Mouse (Mus musculus): ENCODE measurements around the gene Zfp169.

DNA sequence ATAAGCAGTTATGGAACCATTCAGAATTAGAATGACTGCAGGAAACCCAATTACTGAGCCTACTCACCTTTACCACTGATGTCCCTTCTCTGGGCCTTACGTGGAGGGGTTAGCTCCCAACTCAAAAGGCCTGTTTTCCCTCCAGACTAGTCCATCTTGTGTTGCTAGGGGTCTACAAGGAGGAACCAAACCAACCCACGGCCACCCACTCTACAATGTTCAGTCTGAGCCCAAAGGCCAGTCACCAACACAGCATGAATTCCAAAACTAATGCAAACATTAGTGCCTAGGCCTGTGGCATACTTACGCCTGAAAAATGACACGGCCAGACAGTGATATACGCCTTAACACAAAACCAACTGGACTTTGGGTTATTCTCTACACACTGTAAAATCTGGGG, 20.2 kb upstream of the Zfp169 start:
- no peak for TF ChIP-seq USF2 (IDR thresholded peaks at IDR 0.05; ENCODE audit: borderline replicate concordance in 1 of 2, insufficient read depth in 1 of 2, low read depth in 1 of 2, low read length in 2 of 2)
- TF ChIP-seq MAFK (IDR thresholded peaks at IDR 0.05; ENCODE audit: borderline replicate concordance, low read depth, low read length) = no peak
- no peak; a peak in 1 of 4 replicates for TF ChIP-seq POLR2A (IDR thresholded peaks at IDR 0.05; ENCODE audit: control insufficient read depth in 1 of 2, insufficient read depth in 1 of 2, low read depth in 1 of 2, low read length in 2 of 2, poor library complexity in 1 of 2)
- no peak for TF ChIP-seq MYC (IDR thresholded peaks at IDR 0.05; ENCODE audit: low read depth, low read length)
- TF ChIP-seq SIN3A (IDR thresholded peaks at IDR 0.05; ENCODE audit: low read length) = no peak
- no peak for TF ChIP-seq GATA1 (IDR thresholded peaks at IDR 0.05; ENCODE audit: low read depth, low read length)
- TF ChIP-seq TAL1 (IDR thresholded peaks at IDR 0.05; ENCODE audit: low read length) = no peak
- TF ChIP-seq ELF1 (IDR thresholded peaks at IDR 0.05; ENCODE audit: low read depth, low read length) = no peak
- TF ChIP-seq GABPA (IDR thresholded peaks at IDR 0.05; ENCODE audit: low read depth, low read length) = no peak
